Mouse (Mus musculus) heart, adult 2 months (tissue): ENCODE data around the gene Trappc5.

Experiments
- CTCF ChIP-seq: fragments of 200-600 bp; IDR thresholded peaks from 2 replicates; pipeline ENCODE4 v1.8.1; 2022; ENCODE audit warnings: antibody characterized with exemption, mild to moderate bottlenecking, moderate library complexity
- POLR2A ChIP-seq: fragments of 200-500 bp; IDR thresholded peaks from 2 replicates; pipeline ENCODE4 v1.6.1; 2011; ENCODE audit warnings: mild to moderate bottlenecking, low read depth, low read length, control low read depth; ENCODE audit not compliant: insufficient read depth

GRCm38 (mm10) chr8:3717321-3717954, 41.3 kb downstream of the Trappc5 start:
- TF ChIP-seq CTCF (no peak), POLR2A (no peak)
